Mouse (Mus musculus) layer of hippocampus, adult 8-10 months (tissue): ENCODE measurements around the gene Rps21. TPM values are rescaled to one million over a fixed set of nuclear protein-coding genes. Genes with fewer than 3 reads are reported as not detected.
"Not testable (repeated sequence)": the region's sequence is repeated elsewhere in the genome, so short reads cannot be mapped to it uniquely, and the experiment has no call there.

Experiments
- DNase-seq, 2 experiments: peaks; one replicate each; pipeline ENCODE4 v3.0.0; 2022; ENCODE audit warnings: low spot score in 2 of 2
- total RNA-seq, 4 experiments: library from RNA; stranded (reverse); gene quantifications; 2 replicates each; pipeline ENCODE4 v1.2.4; 2022

Rps21 gene
- total RNA-seq, 4 experiments from 2014 or later = 566 to 881 (median 750) TPM

DNA sequence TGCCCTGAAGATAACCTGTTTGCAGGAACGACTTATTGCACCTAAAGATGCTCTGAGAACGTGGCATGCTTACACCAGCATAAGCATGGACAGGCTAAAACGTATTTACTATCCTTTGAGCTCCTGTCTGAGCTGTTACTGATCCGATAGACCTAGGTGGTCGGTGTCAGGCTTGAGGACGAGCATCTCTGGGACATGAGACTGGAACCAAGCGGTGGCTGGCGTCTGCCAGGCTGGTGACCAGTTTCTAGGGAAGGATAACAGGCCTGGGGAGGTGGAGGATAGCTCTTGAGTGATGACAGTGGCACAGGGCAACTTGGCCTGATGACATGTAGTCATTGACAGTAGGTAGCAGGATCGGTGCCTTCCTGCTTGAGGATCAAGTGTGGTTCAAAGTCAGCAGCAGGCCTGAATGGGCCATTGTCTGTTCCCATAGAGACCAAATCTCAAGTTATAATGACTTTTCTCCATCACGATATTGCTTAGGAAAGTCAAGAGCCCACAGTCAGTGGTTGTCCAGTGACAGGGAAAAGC, 1.8 kb downstream of the Rps21 start:
- DNase-seq = not testable (repeated sequence)

DNA sequence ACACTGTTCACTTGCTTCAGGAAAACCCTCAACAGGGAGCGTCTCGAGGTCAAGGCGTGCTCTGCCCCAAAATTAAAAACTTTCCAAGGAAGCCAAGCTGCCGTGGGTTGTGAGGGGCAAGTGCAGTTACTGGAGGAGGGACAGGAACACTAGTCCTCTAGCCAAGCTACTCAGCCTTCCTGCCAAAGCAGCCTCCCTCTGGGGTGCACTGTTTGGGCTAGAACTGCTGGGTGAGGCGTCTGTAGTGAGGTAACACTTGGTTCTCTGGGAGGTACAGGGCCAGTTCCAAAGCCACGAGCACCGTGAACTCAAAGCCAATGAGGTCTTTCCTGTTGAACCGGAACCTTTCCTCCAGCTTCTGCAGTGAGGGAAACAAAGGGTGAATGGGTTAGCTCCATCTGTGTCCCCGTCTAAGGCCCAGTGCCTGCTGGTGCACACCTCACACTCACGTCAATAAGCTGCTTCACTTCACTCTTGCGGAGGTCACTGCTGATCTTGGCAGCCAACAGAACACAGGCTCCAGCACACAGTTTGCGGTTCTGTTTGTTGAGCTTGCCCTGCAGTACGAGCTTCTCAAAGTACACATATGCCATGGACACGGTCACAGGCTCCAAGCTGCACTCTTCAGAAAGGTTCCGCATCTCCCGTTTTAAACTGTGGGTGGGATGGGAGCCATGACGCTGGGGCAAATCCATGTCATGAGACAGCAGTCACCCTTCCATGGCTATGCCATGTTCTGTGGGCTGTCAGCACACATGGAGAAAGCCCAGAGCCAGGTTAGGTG, 2.8 kb downstream of the Rps21 start:
- DNase-seq = not testable (repeated sequence)

DNA sequence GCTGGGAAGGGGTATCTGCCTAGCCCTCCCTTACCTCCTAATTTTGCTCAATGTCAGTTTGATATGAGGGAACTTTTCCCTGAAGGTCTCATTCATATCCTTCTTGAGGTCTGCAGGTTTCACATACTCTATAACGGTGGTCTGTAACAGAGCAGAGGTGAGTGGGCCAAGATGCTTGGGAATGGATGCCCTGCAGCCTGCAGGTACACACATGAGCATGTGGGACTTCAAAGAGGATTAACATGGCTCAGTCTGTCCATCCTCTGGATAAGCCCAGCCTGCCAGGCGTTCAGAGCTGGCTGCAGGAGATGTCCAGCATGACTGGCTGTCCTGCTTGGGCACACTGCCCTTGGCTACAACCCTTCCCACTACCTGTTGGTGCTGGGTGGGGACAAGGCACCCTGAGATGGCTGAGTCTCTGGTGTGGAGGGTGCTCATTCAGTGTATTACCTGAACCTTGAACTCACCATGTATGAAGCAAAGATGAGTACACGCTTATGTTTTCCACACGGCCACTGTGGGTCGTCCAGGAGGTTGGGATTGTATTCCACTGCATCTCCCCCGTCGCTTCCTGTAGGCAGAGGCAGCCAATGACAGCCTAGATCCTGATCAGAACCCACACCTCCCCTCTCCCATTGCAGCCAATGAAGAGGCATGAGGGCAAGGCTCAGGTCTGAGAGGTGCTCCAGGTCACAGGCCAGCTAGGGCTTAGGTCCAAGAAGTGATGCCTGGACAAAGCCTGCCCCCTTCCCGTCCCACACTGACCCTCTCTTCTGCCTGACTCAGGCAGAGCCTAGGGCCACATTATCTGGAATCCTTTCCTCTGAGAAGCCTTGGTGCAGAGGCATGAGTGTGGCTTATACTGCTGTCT, 3.7 kb downstream of the Rps21 start:
- no peak for DNase-seq

DNA sequence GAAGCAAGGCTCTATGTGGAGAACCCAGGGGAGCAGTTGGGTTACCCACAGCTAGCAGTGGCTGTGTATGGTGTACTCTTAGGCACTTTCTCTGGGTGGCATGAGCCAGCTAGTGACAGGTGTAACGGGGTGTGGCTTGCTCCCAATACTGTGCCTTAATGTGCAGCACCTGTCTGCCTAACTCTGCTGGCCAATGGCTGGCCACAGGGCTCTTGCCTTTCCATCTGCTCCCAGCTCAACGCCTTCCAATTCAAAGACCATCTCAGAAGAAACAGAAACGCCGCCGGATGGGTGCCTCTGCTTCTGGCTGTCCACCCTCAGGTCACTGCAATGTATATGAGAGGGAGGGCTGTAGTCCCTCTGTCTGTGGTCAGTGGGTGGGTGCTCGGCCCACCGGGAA, 4.7 kb downstream of the Rps21 start:
- no peak for DNase-seq

DNA sequence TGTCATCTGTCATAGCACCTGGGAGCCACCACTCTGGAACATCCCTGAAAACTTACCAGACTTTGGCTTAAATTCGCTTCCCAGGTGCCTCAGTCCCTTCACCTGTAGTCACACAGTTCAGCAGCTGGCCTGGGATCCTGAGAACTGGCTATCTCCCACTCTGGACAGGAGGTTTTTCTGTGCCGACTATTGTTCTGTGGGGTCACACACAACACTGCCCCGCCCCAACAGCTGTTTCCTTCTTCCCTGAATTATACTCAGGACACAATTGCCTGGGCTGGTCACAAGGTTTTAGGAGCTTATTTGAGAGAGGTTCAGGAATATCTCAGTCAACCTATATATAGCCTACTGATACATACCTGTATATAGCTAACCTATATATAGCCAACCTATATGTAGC, 5.3 kb downstream of the Rps21 start:
- no peak for DNase-seq

DNA sequence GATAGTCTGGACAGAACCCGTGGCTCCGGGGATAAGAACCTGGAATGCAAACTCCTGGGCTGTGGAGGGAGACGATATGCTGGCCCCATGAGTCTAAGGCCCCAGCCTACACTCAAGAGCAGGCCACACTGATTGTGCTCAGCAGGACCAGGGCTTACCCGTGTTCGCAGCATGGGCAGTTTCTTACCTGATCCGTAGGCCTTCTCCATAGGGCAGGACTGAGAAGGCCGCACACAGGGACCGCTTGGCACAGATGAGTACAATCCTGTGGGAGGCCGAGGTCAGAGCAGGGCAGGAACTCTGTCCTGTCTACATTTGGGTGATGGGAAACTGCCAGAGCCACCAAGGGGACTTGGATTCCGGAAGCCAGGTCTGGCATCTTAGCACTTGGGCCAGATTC, 5.7 kb downstream of the Rps21 start:
- DNase-seq = no peak

DNA sequence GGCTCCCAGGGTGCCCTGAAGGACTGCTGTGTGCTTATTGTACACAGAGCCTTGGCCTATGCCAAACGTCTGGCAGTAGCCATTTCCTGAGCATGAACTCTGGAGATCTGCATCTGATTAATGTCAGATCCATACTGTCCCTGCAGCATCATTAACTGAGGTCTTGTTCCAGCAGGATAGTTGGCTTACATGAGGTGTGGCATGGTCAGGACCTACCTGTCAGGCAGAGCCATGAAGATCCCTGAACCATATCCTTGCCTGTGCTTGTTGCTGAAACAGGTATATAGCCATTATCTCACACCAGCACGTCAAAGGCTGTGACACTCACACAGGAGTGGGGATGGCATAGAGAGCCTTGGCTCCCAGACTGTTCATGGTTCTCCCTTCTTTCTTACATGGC, 10.8 kb downstream of the Rps21 start:
- DNase-seq = no peak

DNA sequence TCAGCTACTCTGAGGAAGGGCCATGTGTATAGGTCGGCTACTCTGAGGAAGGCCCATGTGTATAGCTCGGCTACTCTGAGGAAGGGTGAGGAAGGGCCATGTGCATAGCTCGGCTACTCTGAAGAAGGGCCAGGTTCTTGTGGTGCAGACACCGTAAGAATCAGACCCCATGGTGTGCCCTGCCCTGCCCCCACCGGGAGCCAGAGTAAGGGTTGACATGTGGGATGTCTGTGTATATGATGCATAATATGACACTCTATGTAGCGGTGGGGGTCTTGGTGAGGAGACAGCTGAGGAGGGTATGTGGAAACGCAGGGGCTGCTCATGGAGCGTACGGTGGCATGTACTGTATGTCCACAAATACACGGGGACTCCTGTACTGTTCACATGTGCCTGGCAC, 12.2 kb downstream of the Rps21 start:
- no peak for DNase-seq

DNA sequence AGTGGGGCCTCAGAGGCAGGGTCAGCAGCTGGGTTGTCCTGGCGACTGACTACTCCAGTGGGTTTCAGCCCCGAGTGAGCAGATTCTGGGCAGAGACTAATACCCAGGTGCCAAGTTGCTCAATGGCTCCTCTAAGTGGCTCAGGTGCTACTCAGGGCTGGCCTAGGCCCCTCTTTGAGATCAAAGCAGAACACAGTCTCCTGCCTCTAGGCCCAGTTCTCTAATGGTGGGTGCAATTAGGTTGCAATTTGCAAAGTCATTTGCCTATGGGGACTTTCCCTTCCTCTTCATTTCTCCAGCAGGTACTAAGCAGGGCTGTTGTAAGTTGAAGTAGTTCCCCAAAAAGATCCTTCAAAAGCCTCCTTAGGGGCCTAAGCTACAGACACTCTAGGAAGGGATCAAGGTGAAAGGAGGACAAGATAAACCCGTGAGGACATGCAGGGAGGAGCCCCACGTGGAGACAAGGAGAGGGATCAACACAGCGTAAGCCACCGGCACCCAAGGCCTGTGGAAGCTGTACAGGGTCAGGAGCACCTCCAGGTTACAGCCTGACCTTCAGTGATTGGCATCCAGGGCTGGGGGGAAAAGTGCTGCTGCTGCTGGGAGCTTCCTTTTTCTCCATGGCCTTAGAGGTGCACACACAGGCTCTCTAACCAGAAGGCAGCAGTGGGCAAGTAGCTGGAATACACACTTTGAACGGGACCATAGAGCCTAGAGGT, 13.5 kb downstream of the Rps21 start:
- DNase-seq = no peak

DNA sequence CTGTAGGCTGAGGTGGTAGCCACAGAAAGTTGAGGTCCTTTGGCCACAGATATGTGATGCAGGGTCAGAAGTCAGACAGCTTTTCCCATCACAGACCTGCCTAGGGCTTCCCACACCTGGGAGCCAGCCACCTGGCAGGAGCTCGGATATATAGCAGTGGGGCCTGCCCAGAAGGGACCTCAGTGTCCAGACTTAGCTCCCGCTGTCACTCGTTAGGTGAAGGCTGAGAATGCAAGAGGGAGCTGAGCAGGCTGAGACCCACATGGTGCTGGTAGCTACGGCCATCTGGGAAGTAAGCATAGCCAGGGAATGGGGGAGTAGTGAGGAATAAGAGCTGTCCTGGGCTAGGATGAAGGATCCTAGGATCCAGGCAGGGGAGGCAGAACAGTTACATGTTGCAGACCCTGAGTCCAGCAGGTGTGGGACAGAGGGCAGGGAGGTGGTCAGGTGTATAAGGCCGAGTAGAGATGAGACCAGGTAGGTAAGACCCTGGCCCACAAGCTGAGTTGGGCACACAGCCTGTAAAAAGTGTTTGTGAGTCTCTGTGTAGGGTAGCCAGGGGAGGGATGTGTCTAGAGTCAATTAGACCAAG, 14.7 kb downstream of the Rps21 start:
- DNase-seq = no peak

DNA sequence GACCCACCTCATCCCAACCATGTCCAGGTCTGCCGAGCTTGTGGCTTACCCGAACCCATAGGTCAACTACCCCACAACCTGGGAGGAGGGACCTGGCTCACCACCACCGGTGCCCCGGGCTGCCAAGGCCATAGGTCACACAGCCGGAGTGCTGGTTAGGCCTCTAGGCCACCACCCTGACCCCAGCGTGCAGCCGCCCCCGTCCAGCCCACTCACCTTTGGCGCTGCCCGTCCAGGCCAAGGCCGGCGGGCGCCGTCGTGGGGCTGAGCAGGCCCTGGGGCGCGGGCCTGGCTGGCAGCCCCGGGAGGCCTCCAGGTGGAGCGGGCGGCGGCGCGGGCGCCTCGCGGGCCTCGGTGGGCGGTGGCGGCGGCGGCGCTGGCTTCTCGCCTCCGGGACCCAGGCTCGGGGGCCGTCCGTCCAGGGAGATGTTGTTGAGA, 15.7 kb downstream of the Rps21 start:
- DNase-seq = no peak

DNA sequence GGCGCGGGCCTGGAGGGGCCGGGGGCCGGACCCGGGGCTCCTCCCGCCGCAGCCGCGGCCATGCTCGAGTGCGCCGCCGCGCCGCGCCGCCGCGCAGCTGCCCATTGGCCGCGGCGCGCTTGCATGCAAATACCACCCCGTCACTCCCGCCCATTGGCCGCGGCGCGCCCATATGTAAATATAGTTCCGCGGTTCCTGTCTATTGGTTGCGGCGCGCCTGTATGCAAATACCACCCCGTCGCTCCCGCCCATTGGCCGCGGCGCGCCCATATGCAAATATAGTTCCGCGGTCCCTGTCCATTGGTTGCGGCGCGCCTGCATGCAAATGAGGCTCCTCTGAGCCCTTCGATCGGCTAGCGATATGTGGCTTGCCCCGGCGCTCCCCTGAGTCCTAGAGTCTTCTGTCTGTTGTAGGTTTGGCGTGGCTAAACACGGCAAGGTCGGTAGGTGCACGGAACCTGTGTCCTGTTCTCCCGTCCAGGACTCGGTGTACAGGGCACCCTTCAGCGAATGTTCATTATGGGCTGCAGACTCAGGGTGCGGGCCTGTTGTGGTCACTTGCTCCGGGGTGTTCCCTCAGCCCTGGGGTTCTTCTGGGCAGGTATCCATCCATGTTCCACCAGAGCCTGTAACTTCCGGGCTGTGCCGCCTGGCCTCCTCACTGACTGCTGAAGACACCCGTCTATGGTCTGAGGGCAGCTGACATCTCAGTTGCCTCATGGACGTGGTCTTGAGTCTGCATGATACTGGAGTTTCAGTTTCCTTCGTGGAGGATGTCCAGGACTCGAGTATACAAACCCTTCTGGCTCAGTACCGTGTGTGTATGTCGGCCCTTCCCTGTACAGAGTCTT, 16.4 kb downstream of the Rps21 start, which contains the start of gene Cables2:
Cables2 (minus strand) TSS at position 103 of the 851 bp plus-strand sequence.
- DNase-seq = peak; percentile 91 to 92

DNA sequence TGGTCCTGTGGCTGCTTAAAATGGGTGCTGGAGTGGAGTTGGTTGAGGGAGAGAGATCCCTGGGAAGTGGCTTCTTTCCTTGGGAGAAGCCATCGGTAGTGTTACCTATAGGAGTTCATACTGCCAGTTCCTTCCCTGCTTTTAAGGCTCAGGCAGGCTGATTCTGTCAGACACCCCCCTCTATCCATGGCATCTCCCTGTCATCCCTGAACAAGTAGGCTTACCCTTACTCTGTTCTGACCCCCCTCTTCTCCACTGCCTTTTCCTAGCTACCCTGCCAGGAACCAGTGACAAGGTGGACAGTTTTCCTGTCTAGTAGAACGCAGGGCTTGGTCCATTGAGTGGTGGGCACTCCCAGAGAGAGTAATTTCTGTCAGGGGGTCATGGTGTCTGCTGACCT, 17.3 kb downstream of the Rps21 start:
- DNase-seq = no peak

DNA sequence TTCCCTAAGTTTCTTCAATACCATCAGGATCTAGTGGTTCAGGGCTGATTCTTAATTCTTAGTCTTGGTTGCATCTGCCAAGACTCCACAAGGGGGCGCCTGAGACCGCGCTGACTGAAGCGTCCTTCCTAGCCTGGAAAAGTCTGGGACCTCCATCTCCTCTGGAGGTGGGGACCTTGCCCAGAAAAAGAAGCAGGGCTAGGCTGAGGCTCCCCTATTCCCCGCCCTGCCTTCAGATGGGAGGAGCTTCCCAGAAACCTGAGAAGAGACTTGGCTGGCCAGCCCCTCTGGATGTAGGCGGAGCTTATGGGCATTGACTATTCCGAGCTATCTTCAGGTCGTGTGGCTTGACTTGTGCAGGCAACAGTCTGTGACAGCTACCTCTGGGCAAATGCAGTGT, 18.7 kb downstream of the Rps21 start:
- peak in 1 of 2 experiments; percentile 84 for DNase-seq

DNA sequence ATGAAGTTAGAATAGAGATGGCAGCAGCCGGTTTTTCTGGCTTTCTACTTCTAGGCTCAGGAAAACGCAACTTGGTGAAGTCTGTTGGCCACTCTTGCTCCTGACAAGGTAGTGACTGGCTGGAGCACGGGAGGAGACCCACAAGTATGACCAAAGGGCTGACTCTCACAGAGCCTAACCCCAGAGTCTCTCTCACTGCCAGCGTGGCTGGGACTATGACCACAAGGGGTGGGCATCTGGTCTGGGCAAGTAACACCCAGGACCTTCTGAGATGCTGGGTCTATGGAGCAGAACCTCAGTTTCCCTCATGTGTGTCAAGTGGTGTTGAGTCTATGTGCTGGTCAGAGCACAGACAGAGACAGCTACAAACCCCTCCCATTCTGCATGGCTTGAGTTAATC, 19.2 kb downstream of the Rps21 start:
- no peak for DNase-seq

DNA sequence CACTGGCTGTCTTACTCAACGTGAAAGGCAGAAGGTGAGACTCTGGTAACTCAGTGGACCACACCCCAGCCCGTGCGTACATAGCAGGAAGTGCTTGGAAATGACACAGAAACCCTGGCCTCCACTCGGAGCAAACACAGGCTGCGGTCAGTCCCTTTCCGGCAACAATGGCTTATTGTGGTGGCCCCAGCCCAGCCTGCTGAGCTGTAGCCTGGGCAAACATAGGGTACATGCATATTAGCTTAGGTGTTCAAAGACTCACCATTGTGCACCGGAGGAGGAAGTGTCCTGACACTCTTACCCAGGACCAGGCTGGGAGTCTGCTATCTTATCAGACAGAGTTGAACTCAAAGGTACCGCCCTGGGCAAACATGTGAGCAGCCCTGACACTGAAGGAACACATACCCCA, 19.7 kb downstream of the Rps21 start:
- no peak for DNase-seq

DNA sequence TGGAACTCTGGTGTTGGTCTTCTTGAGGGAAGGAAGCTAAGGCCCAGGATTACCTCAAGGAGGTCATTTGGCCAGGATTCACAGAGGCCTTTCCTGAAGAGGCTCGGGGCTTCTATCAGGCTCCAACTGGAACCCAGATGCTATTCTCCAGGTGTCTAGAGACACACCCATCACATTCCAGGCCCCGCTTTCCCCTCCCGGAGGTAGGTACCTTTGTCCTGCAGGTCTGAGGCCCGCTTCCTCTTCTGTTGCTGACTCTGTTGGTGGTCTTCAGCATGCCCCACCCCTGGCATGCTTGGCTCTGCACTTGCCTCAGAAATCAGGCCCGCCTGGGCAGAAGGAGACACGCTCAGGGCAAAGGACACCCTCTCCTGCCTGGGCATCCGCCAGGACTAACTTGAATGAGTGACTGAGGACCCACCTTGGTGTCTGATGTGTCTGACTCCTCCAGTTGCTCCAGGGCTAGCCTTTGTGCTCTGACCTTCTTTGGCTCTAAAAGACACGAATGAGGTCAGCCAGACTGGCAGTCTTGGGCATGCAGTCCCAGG, 20.7 kb downstream of the Rps21 start:
- DNase-seq = no peak

DNA sequence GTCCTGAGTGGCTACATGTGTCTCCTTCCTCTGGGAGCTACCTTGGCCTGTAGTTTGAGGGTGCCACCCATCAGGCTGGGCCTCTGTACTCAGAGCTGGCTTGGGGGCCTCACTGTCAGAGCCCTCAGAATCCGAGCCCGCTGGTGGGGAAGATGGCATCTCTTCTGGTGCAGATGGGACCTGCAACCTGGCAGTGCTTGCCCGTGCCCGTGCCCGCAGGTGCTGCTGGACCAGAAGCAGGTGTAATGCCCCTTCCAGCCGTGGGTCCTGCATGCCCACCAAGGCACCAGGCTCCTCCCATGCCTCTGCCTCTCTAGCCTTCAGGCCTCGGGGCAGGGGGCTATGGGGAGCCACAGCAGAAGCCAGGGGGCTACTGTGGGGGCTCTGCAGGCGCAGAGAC, 22.1 kb downstream of the Rps21 start:
- no peak for DNase-seq

DNA sequence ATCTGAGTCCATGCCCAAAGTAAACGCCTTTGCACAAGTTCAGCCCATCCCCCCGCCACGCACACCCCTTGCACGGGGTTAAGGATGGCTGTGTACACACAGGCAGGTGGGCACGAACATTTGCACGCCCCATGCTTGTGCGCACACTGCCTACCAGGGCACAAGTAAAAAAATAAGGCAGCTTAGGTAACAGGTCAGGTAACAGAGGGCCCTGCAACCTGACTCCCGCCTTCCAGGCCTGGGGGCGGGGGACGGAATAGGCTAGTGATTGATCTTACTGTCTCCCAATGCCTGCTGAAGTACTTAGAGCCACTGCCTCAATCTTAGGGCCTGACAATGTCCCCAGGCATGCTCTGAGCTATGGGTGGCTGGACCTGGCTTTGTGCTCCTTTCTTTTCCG, 31.8 kb downstream of the Rps21 start:
- DNase-seq = no peak
